ENCODE assay signal across 8 mouse cellular contexts in the genomic region with DNA sequence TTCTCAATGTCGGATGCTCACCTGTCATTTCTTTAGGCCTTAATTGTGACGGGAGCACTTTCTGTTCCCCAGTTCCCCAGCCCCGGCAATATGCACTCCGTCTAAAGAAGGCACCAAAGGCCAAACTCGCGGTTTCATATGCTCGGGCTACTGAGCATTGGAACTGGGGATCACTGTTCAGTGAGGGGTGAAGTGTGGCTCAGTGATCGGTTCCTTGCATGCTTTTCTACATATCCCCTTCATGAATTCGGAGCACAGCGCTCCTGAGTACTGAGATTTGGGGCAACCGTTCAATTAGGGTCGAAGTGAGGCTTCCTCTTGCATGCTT. TPM values are rescaled to one million over a fixed set of nuclear protein-coding genes. Genes with fewer than 3 reads are reported as not detected.
DNase-seq lines count a peak whose midpoint lies in the region; ATAC-seq and TF ChIP-seq lines count a peak whose summit lies in the region.

No protein-coding gene starts in this region.

- H3K9ac ChIP-seq in heart, embryonic 16.5 days (ENCODE audit: low read length) = peak overlapping the region; percentile 97
- H3K9ac ChIP-seq in hindbrain, embryonic 13.5 days = peak overlapping the region; percentile 90
- H3K9ac ChIP-seq in midbrain, embryonic 11.5 days (ENCODE audit: low read length) = peak overlapping the region; percentile 90

- H3K36me3 ChIP-seq in heart, embryonic 16.5 days (ENCODE audit: control insufficient read depth, insufficient read depth) = no peaks in the 10 kb centered on the region
- H3K36me3 ChIP-seq in hindbrain, embryonic 13.5 days = 0 out of 2 replicates have a peak, but pooled peaks cover 4% of the 10 kb centered on the region
- H3K36me3 ChIP-seq in midbrain, embryonic 11.5 days (ENCODE audit: control insufficient read depth, insufficient read depth, low read length) = no peaks in the 10 kb centered on the region; the same call in 1 of the 2 replicates

- ATAC-seq in heart, embryonic 16.5 days (replicated peaks; ENCODE audit: extremely low read depth, insufficient read depth, low FRiP score) = peak; percentile 5; the same call in 1 of the 2 replicates
- peak; percentile 32 for ATAC-seq in Patski
- ATAC-seq in hindbrain, embryonic 13.5 days (ENCODE audit: low FRiP score) = peak; percentile 61
- peak; percentile 51 for ATAC-seq in midbrain, embryonic 11.5 days (ENCODE audit: low FRiP score)

- H3K27ac ChIP-seq in heart, embryonic 16.5 days (ENCODE audit: low read length) = peak overlapping the region; percentile 82; the same call in 1 of the 2 replicates
- peak overlapping the region; percentile 91 for H3K27ac ChIP-seq in hindbrain, embryonic 13.5 days
- H3K27ac ChIP-seq in midbrain, embryonic 11.5 days (ENCODE audit: low read depth, low read length) = no peak overlapping the region

- H3K9me3 ChIP-seq in heart, embryonic 16.5 days (replicated peaks; ENCODE audit: control insufficient read depth, low read length) = no peaks in the 10 kb centered on the region
- no peaks in the 10 kb centered on the region for H3K9me3 ChIP-seq in hindbrain, embryonic 13.5 days
- no peaks in the 10 kb centered on the region for H3K9me3 ChIP-seq in midbrain, embryonic 11.5 days (ENCODE audit: control insufficient read depth, low read length)

- no peak for DNase-seq in heart, adult 18-20 months
- no peak for DNase-seq in Patski (ENCODE audit: low read depth, low spot score)
- DNase-seq in midbrain, embryonic 11.5 days (ENCODE audit: low spot score, missing footprints) = peak; percentile 96
- no peak for DNase-seq in spleen, adult 12 weeks (ENCODE audit: low spot score)
- no peak for DNase-seq in retina, postnatal 1 day
- DNase-seq in embryo, embryonic 10.5 days (ENCODE audit: low spot score) = no peak

- in situ Hi-C loops in Patski (cut with MboI; ENCODE audit: low pct_unique_long_range_greater_than_20kb) = loop anchor here (5.0 kb wide), 2 partner anchors 44 to 179 kb away; no protein-coding TSS in a partner anchor

- CTCF ChIA-PET in Patski (lab: Charles Lee) = interaction anchor here (1.0 to 2.8 kb wide), 4 partner anchors 41 to 55 kb away, joined by 4 to 12 read pairs (median 6); no protein-coding TSS in a partner anchor

- 13% methylated on average over 12 of the region's 12 CpGs for WGBS in heart, embryonic 16.5 days
- WGBS in hindbrain, embryonic 13.5 days = 19% methylated on average over 12 of the region's 12 CpGs
- WGBS in midbrain, embryonic 11.5 days = 18% methylated on average over 12 of the region's 12 CpGs

- POLR2A ChIA-PET in Patski (lab: Charles Lee) = interaction anchor here (0.6 to 0.8 kb wide), 2 partner anchors 8 to 282 kb away, joined by 3 read pairs; no protein-coding TSS in a partner anchor

- H3K27me3 ChIP-seq in heart, embryonic 16.5 days (ENCODE audit: control insufficient read depth, insufficient read depth, low read length) = no peaks in the 10 kb centered on the region; the same call in 1 of the 2 replicates
- H3K27me3 ChIP-seq in Patski = no peaks in the 10 kb centered on the region
- no peaks in the 10 kb centered on the region for H3K27me3 ChIP-seq in hindbrain, embryonic 13.5 days
- no peaks in the 10 kb centered on the region; the same call in 1 of the 2 replicates for H3K27me3 ChIP-seq in midbrain, embryonic 11.5 days (ENCODE audit: control insufficient read depth, insufficient read depth, low read length)

- peak overlapping the region; percentile 62 for H3K4me2 ChIP-seq in heart, embryonic 16.5 days (ENCODE audit: low read depth, low read length)
- peak overlapping the region; percentile 67 for H3K4me2 ChIP-seq in hindbrain, embryonic 13.5 days
- peak overlapping the region; percentile 90 for H3K4me2 ChIP-seq in midbrain, embryonic 11.5 days

- H3K4me3 ChIP-seq in heart, embryonic 16.5 days (ENCODE audit: low read length) = peak overlapping the region; percentile 72
- H3K4me3 ChIP-seq in hindbrain, embryonic 13.5 days = peak overlapping the region; percentile 73
- peak overlapping the region; percentile 90 for H3K4me3 ChIP-seq in midbrain, embryonic 11.5 days (ENCODE audit: low read depth, low read length)

- peaks cover 12% of the 10 kb centered on the region for H3K4me1 ChIP-seq in heart, embryonic 16.5 days (ENCODE audit: control insufficient read depth, insufficient read depth, low read length)
- peaks cover 35% of the 10 kb centered on the region for H3K4me1 ChIP-seq in hindbrain, embryonic 13.5 days (replicated peaks)
- peaks cover 2% of the 10 kb centered on the region; the same call in 1 of the 2 replicates for H3K4me1 ChIP-seq in midbrain, embryonic 11.5 days (ENCODE audit: control insufficient read depth, insufficient read depth, low read length)

- TF ChIP-seq CTCF in Patski (IDR thresholded peaks at IDR 0.05) = no peak

RNA-seq across cellular contexts. Expression of a gene that starts 0.3 kb away (rescaled TPM):
- polyA plus RNA-seq in heart, embryonic 16.5 days (2015; fragmentation: Nextera tagmentation; extraction: Ambion mirVana) = 13.4 and 14.0 TPM in 2 replicates
- 10 to 100 TPM; 27.9 to 28.1 TPM for total RNA-seq in heart, adult 18-20 months (2021)
- polyA plus RNA-seq in Patski (2021) = 15.6 TPM
- polyA plus RNA-seq in hindbrain, embryonic 13.5 days (2015; fragmentation: Nextera tagmentation; extraction: Ambion mirVana) = 8.7 and 9.8 TPM in 2 replicates
- 8.6 and 9.1 TPM in 2 replicates for polyA plus RNA-seq in midbrain, embryonic 11.5 days (2014; fragmentation: Nextera tagmentation; extraction: Ambion mirVana)

RNA-seq across cellular contexts. Expression of a gene that starts 5.1 kb away (rescaled TPM):
- 0.25 and 0.55 TPM in 2 replicates for polyA plus RNA-seq in heart, embryonic 16.5 days (2015; fragmentation: Nextera tagmentation; extraction: Ambion mirVana)
- total RNA-seq in heart, adult 18-20 months (2021) = 1 to 10 TPM; 2.0 to 2.5 TPM
- polyA plus RNA-seq in Patski (2021) = 0.89 TPM
- polyA plus RNA-seq in hindbrain, embryonic 13.5 days (2015; fragmentation: Nextera tagmentation; extraction: Ambion mirVana) = 1.3 and 1.4 TPM in 2 replicates
- polyA plus RNA-seq in midbrain, embryonic 11.5 days (2014; fragmentation: Nextera tagmentation; extraction: Ambion mirVana) = 0.23 and 0.47 TPM in 2 replicates

Comparison
In these comparisons a context has a peak if more than half of its experiments do, and no peak if none do; other contexts are left out.
1. ATAC-seq: peak in every context shown above with its lines; median percentile 61 in hindbrain, embryonic 13.5 days; 51 in midbrain, embryonic 11.5 days; 32 in Patski; 5 in heart, embryonic 16.5 days.